Comparison of ENCODE assay signal across 8 mouse cellular contexts in genomic region chr4:151902689-151903241, GRCm38 (mm10). TPM values are rescaled to one million over a fixed set of nuclear protein-coding genes. Genes with fewer than 3 reads are reported as not detected.
DNase-seq lines count a peak whose midpoint lies in the region; ATAC-seq lines count a peak whose summit lies in the region.

No protein-coding gene starts in this region.

- intact Hi-C loops in heart, postnatal 10 days (cut with DNase I) = no loop called here

- ATAC-seq in cerebellum, adult (ENCODE audit: insufficient number of reproducible peaks, low FRiP score, low TSS enrichment) = peak; percentile 52
- ATAC-seq in inflammation-experienced regulatory T-cells, adult 6 months = no peak

- no peak for DNase-seq in cerebellum, postnatal 4 days (ENCODE audit: low spot score in 2 of 2)
- peak; percentile 70 for DNase-seq in cerebellum, adult 9-10 months
- DNase-seq in heart, postnatal 10 days = peak; percentile 85 to 90
- peak; percentile 89 to 94 for DNase-seq in lung, adult 18-20 months
- DNase-seq in neural tube, embryonic 10.5 days (ENCODE audit: extremely low spot score, low spot score) = no peak
- DNase-seq in right cerebral cortex, adult 2 months (ENCODE audit: low spot score in 2 of 2) = no peak

RNA-seq across cellular contexts. Expression of gene Dnajc11, which starts 30.7 kb away (rescaled TPM):
- 100 to 1,000 TPM in 1 of 2 experiments, 10 to 100 TPM in 1; 98.5 to 107 TPM for total RNA-seq in heart, postnatal 10 days (2021)
- polyA plus RNA-seq in inflammation-experienced regulatory T-cells, adult 6 months (2017; shearing (Covaris generic)) = 10 to 100 TPM; 28.1 to 33.8 (median 33.5) TPM

RNA-seq across cellular contexts. Expression of gene Camta1, which starts 41.1 kb away (rescaled TPM):
- total RNA-seq in heart, postnatal 10 days (2021) = 100 to 1,000 TPM; 180 to 183 TPM
- 10 to 100 TPM; 39.6 to 58.9 (median 48.7) TPM for polyA plus RNA-seq in inflammation-experienced regulatory T-cells, adult 6 months (2017; shearing (Covaris generic))

Comparison
In these comparisons a context has a peak if more than half of its experiments do, and no peak if none do; other contexts are left out.
1. DNase-seq: peak in cerebellum, adult 9-10 months (single experiment), heart, postnatal 10 days (2 of 2) and lung, adult 18-20 months (2 of 2); none in cerebellum, postnatal 4 days (0 of 2), neural tube, embryonic 10.5 days (single experiment) and right cerebral cortex, adult 2 months (0 of 2).